Mouse (Mus musculus) cerebellum, adult 2 months (tissue): ENCODE measurements around the gene Dnah2. TPM values are rescaled to one million over a fixed set of nuclear protein-coding genes. Genes with fewer than 3 reads are reported as not detected.

ENCODE experiments used
- DNase-seq, 2 experiments: peaks; one replicate each; pipeline ENCODE4 v3.0.0; 2021
- H3K27ac ChIP-seq: fragments of 200-500 bp; 2 replicates; pipeline ENCODE4 v1.5.1; 2012; ENCODE audit warnings: low read length, control low read depth, inconsistent platforms; ENCODE audit not compliant: insufficient read depth
- H3K27me3 ChIP-seq: fragments of 200-500 bp; 2 replicates; pipeline ENCODE4 v1.6.1; 2012; ENCODE audit warnings: inconsistent platforms, mild to moderate bottlenecking, low read length, moderate library complexity; ENCODE audit not compliant: control insufficient read depth, insufficient read depth
- H3K4me1 ChIP-seq: fragments of 200-500 bp; 2 replicates; pipeline ENCODE4 v1.6.1; 2011; ENCODE audit warnings: low read length; ENCODE audit not compliant: control insufficient read depth, insufficient read depth
- H3K4me3 ChIP-seq: fragments of 200-500 bp; replicated peaks from 2 replicates; pipeline ENCODE3; 2011; ENCODE audit warnings: mild to moderate bottlenecking, low read depth, low read length, control low read depth; ENCODE audit not compliant: insufficient read depth
- CTCF ChIP-seq: fragments of 200-500 bp; IDR thresholded peaks from 2 replicates; pipeline ENCODE4 v1.5.1; 2011; ENCODE audit warnings: low read depth, mild to moderate bottlenecking, control low read depth, low read length, moderate library complexity, borderline replicate concordance; ENCODE audit not compliant: insufficient read depth
- POLR2A ChIP-seq: fragments of 200-500 bp; IDR thresholded peaks from 2 replicates; pipeline ENCODE4 v1.6.1; 2011; ENCODE audit warnings: low read length, control low read depth, borderline replicate concordance; ENCODE audit not compliant: insufficient read depth
- WGBS: fragments of 180-500 bp; shearing (Covaris S2); methylation state at CpG from one replicate; pipeline ENCODE4 v1.1.7; 2018; 5-methylcytosine and 5-hydroxymethylcytosine counted together
- polyA plus RNA-seq: library from polyadenylated mRNA; depleted of rRNA; stranded (reverse); fragments of >200 nt; gene quantifications from 2 replicates; pipeline ENCODE4 v1.2.3, GENCODE M21; 2012

Gene Dnah2
- polyA plus RNA-seq, 1 experiment = 0.69 TPM

- Histone ChIP-seq H3K27ac (no peak overlapping the region), H3K4me3 (no peak overlapping the region), H3K27me3 (no peaks in the 10 kb centered on the region), H3K4me1 (no peaks in the 10 kb centered on the region)
- WGBS = 78% methylated on average over 2 of the region's 2 CpGs
- no peak for TF ChIP-seq POLR2A
- no peak for TF ChIP-seq CTCF
- no peak for DNase-seq
Observed at GRCm38 (mm10) chr11:69426246-69426645, 122.7 kb downstream of the Dnah2 start.

GRCm38 (mm10) chr11:69423885-69424284 is 125.0 kb downstream of the Dnah2 start:
- 61% methylated on average over 6 of the region's 6 CpGs for WGBS
- TF ChIP-seq POLR2A = no peak
- H3K27ac ChIP-seq = no peak overlapping the region
- no peaks in the 10 kb centered on the region for H3K27me3 ChIP-seq
- no peak overlapping the region for H3K4me3 ChIP-seq
- no peak for DNase-seq
- H3K4me1 ChIP-seq = no peaks in the 10 kb centered on the region

DNA sequence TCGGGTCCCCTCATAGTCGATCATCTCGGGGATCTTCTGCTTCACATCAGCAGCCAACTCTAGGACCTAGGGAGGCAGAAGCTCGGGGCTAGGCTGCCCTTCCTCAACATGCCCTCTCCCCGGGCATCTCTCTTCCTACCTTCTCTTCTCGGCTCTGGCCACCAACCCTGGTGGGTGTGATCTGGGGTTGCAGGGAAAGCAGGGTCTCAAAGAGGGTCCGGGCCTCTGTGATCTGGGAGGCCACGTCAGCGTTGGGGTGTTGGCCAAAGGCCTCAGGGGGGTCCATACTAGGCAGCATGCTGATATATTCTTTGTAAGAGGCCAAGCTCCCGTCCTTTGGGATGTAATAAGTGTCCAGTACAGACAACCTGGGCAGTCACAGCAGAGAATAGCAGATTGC is 126.1 kb downstream of the Dnah2 start:
- no peak for TF ChIP-seq POLR2A
- TF ChIP-seq CTCF = no peak
- H3K27ac ChIP-seq = no peak overlapping the region
- WGBS = 88% methylated on average over 10 of the region's 10 CpGs
- H3K4me1 ChIP-seq = no peaks in the 10 kb centered on the region
- DNase-seq = no peak
- no peak overlapping the region for H3K4me3 ChIP-seq
- H3K27me3 ChIP-seq = no peaks in the 10 kb centered on the region

DNA sequence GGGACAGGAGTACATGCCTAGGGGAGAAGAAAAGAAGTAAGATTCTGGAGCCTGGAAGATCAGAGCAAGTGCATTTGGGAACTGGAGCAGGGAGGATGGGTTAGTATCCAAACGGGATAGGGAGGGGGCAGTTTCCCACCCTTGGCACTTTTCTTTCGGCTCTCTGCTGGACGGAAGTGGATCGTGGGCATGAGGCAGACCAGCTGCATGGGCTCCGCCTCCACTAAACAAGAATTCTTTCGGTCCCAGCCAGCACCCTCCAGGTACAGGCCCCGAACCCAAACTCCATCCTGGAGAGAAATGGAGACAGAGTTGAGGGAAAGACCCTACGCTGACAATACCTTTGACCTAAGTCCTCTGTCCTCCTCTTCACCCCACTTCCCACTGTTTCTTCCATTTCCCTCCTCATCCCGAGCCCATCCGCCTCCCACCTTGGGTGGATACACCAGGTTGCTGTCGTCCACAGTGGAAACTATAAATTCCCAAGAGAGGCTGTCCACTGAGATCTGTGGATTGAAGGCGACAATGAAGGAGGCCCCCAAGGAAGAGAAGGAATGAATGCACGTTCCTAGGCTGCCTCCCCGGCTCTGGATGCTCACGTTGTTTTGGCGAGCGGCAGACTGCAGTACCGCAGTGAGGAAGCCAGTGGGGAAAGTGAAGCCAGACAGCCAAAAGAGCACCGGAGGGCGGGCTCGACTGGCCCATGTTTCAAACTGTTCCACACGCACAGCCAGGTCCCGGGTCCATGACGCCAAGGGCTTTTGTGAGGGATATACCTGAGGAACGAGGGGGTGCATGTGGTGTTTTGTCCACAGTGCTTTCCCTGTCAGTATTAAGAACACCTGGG is 127.6 kb downstream of the Dnah2 start:
- Histone ChIP-seq H3K27me3 (no peaks in the 10 kb centered on the region), H3K4me1 (no peaks in the 10 kb centered on the region), H3K27ac (no peak overlapping the region), H3K4me3 (no peak overlapping the region)
- 29% methylated on average over 25 of the region's 25 CpGs for WGBS
- TF ChIP-seq CTCF (no peak), POLR2A (no peak)
- no peak for DNase-seq

DNA sequence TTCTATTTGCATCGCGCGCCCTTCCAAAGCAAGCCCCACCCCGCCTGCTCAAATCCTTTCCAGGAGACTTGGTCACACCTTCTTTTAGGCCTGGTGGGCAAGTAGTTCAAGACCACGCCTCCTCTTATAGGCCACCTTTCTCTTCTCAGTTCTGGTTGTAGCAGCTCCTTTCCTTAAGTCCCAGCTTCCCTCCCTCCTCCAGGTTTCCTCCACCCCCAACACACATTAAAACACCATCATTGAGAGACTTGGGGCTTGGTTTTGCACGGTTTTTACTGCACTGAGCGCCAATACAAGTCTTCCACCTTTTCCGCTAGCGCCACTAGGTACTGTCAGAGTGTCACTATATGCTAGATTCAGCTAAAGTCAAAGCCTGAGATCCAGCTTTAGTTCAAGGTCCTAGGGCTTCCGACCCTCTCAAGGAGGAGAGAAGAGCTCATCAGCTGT is 128.3 kb downstream of the Dnah2 start:
- TF ChIP-seq POLR2A (no peak), CTCF (no peak)
- no peaks in the 10 kb centered on the region for H3K27me3 ChIP-seq
- WGBS = 29% methylated on average over 10 of the region's 10 CpGs
- no peaks in the 10 kb centered on the region for H3K4me1 ChIP-seq
- DNase-seq = no peak
- H3K27ac ChIP-seq = no peak overlapping the region
- peak overlapping the region; percentile 2 for H3K4me3 ChIP-seq

GRCm38 (mm10) chr11:69419813-69420553 is 128.9 kb downstream of the Dnah2 start:
- DNase-seq = peak; percentile 48 to 55
- TF ChIP-seq CTCF = no peak
- TF ChIP-seq POLR2A = no peak
- 3% methylated on average over 31 of the region's 31 CpGs for WGBS
- Histone ChIP-seq H3K4me3 (peak overlapping the region; percentile 20), H3K27me3 (no peaks in the 10 kb centered on the region), H3K27ac (no peak overlapping the region), H3K4me1 (no peaks in the 10 kb centered on the region)

GRCm38 (mm10) chr11:69419443-69419812 is 129.5 kb downstream of the Dnah2 start:
- Histone ChIP-seq H3K27ac (peak overlapping the region; percentile 2; the same call in 1 of the 2 replicates), H3K4me3 (peak overlapping the region; percentile 49), H3K4me1 (no peaks in the 10 kb centered on the region; the same call in 1 of the 2 replicates), H3K27me3 (no peaks in the 10 kb centered on the region)
- WGBS = under 1% methylated on average over 19 of the region's 19 CpGs
- TF ChIP-seq POLR2A (no peak), CTCF (peak; percentile 46; the same call in 1 of the 2 replicates)
- DNase-seq = peak in 1 of 2 experiments; percentile 47
